28 mouse cellular contexts compared by ENCODE assay signal in the genomic region with DNA sequence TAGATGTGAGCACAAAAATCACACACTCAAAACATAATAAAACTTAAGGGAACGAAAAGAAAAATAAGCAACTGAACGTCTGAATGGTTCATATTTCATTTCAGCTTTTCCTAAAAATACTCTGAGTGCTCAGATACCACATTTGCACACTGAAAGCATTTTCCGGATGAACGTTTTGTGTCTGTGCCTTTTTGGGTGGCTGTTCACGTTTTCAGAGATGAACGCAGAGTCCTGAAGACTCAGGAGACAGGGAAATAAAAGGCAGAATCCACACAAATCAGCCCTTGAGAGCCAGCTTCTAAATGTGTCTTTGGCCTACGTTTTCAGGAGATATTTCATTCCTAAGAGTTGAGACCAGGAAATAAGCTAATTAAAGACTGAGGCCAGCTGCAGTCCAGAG. TPM values are rescaled to one million over a fixed set of nuclear protein-coding genes. Genes with fewer than 3 reads are reported as not detected.
A peak's percentile ranks its signal among the peaks of the same experiment; 100 is the strongest.
DNase-seq lines count a peak whose midpoint lies in the region; ATAC-seq and TF ChIP-seq lines count a peak whose summit lies in the region.
"Had no signal": no experiment of that assay in that cellular context is flagged by ENCODE, and none has a peak within 500 bp of the region (broad histone marks: within the 10 kb centered on the region; RNA-seq: fewer than 3 reads in every experiment).

No protein-coding gene starts in this region.

- H3K27me3 ChIP-seq in embryonic facial prominence, embryonic 13.5 days, result no peaks in the 10 kb centered on the region
- H3K27me3 ChIP-seq in embryonic facial prominence, embryonic 15.5 days, result no peaks in the 10 kb centered on the region
- H3K27me3 ChIP-seq: heart, embryonic 13.5 days had no signal

- H3K4me1 ChIP-seq in embryonic facial prominence, embryonic 13.5 days, result peaks cover 20% of the 10 kb centered on the region
- peaks cover 24% of the 10 kb centered on the region for H3K4me1 ChIP-seq in embryonic facial prominence, embryonic 15.5 days
- H3K4me1 ChIP-seq: heart, embryonic 13.5 days had no signal

- H3K36me3 ChIP-seq in embryonic facial prominence, embryonic 13.5 days, result peaks cover 19% of the 10 kb centered on the region
- H3K36me3 ChIP-seq in embryonic facial prominence, embryonic 15.5 days, result peaks cover 13% of the 10 kb centered on the region

- intact Hi-C loops in gastrocnemius, adult 2 months (cut with DNase I), result no loop called here

- H3K27ac ChIP-seq in gastrocnemius, adult 2 months, result peak overlapping the region; percentile 12; the same call in 1 of the 2 replicates
- peak overlapping the region; percentile 52 for H3K27ac ChIP-seq in embryonic facial prominence, embryonic 13.5 days
- H3K27ac ChIP-seq in embryonic facial prominence, embryonic 15.5 days (replicated peaks), result peak overlapping the region; percentile 82
- H3K27ac ChIP-seq: heart, embryonic 10.5 days; heart, embryonic 13.5 days; hindbrain, embryonic 14.5 days; hindbrain, postnatal 0 days had no signal

- H3K4me2 ChIP-seq in embryonic facial prominence, embryonic 13.5 days, result no peak overlapping the region
- H3K4me2 ChIP-seq in embryonic facial prominence, embryonic 15.5 days (replicated peaks), result no peak overlapping the region
- H3K4me2 ChIP-seq: heart, embryonic 13.5 days; hindbrain, embryonic 14.5 days had no signal

- no peaks in the 10 kb centered on the region for H3K9me3 ChIP-seq in embryonic facial prominence, embryonic 13.5 days
- H3K9me3 ChIP-seq in embryonic facial prominence, embryonic 15.5 days (replicated peaks), result no peaks in the 10 kb centered on the region
- H3K9me3 ChIP-seq: heart, embryonic 10.5 days; heart, embryonic 13.5 days had no signal

- no peak for DNase-seq in gastrocnemius, adult 2 months
- DNase-seq in gastrocnemius, postnatal 10 days, result no peak
- DNase-seq in telencephalon, adult 2 months (ENCODE audit: low read depth, low spot score), result peak; percentile 49
- no peak for DNase-seq in adrenal gland, postnatal 25 days
- DNase-seq in thymus, postnatal 25 days, result no peak
- DNase-seq: adrenal gland, adult 2 months; adrenal gland, postnatal 14 days; cerebellum, adult 18-20 months; cerebellum, adult 9-11 months; cerebellum, postnatal 25 days; forebrain, postnatal 0 days; gastrocnemius, postnatal 25 days; heart, adult 18-20 months; heart, postnatal 14 days; heart, postnatal 4 days; kidney, adult 18-20 months had no signal

- no peak for TF ChIP-seq CTCF in gastrocnemius, adult 2 months (IDR thresholded peaks at IDR 0.05)

- WGBS in embryonic facial prominence, embryonic 13.5 days, result 39% methylated on average over 7 of the region's 7 CpGs
- WGBS in embryonic facial prominence, embryonic 15.5 days, result 44% methylated on average over 7 of the region's 7 CpGs

- no peak for ATAC-seq in embryonic facial prominence, embryonic 13.5 days (ENCODE audit: insufficient number of reproducible peaks, insufficient read depth, low FRiP score, low TSS enrichment, low read depth)
- ATAC-seq in embryonic facial prominence, embryonic 15.5 days (ENCODE audit: insufficient number of reproducible peaks, low FRiP score, low TSS enrichment, low read depth), result no peak
- ATAC-seq: CD4-positive, CD25-positive, alpha-beta regulatory T cell, adult 4 months; forebrain, embryonic 14.5 days; forebrain, postnatal 0 days; hindbrain, postnatal 0 days; inflammation-experienced regulatory T-cells, adult 6 months; intestine, embryonic 16.5 days had no signal

- no peak overlapping the region for H3K4me3 ChIP-seq in gastrocnemius, adult 2 months
- no peak overlapping the region for H3K4me3 ChIP-seq in embryonic facial prominence, embryonic 13.5 days
- H3K4me3 ChIP-seq in embryonic facial prominence, embryonic 15.5 days (replicated peaks), result no peak overlapping the region
- H3K4me3 ChIP-seq: heart, embryonic 10.5 days; heart, embryonic 13.5 days had no signal

- no peak overlapping the region for H3K9ac ChIP-seq in embryonic facial prominence, embryonic 13.5 days
- no peak overlapping the region for H3K9ac ChIP-seq in embryonic facial prominence, embryonic 15.5 days
- H3K9ac ChIP-seq: forebrain, postnatal 0 days; heart, embryonic 13.5 days; hindbrain, embryonic 14.5 days had no signal

RNA-seq across cellular contexts. Expression of a gene that starts 49.8 kb away (rescaled TPM):
- 100 to 1,000 TPM; 319 to 413 TPM for total RNA-seq in gastrocnemius, adult 2 months (2021)
- 100 to 1,000 TPM; 327 to 359 TPM for total RNA-seq in gastrocnemius, postnatal 10 days (2021)
- 0.89 and 1.9 TPM in 2 replicates for polyA plus RNA-seq in embryonic facial prominence, embryonic 13.5 days (2015; fragmentation: Nextera tagmentation; extraction: Ambion mirVana)
- 2.6 and 4.4 TPM in 2 replicates for polyA plus RNA-seq in embryonic facial prominence, embryonic 15.5 days (2015; fragmentation: Nextera tagmentation; extraction: Ambion mirVana)
- total RNA-seq in adrenal gland, postnatal 25 days (2021), result 0.18 TPM in 1 of 2 replicates, not detected in the other
- total RNA-seq: MEL had no signal
- polyA plus RNA-seq: C2C12; CD4-positive, CD25-positive, alpha-beta regulatory T cell, adult 4 months; inflammation-experienced regulatory T-cells, adult 6 months had no signal

Comparison
In these comparisons a context has a peak if more than half of its experiments do, and no peak if none do; other contexts are left out.
1. H3K27ac ChIP-seq: peak in every context shown above with its lines; median percentile 82 in embryonic facial prominence, embryonic 15.5 days; 52 in embryonic facial prominence, embryonic 13.5 days; 12 in gastrocnemius, adult 2 months.
2. RNA of a gene that starts 49.8 kb away (total RNA-seq): 319 to 413 TPM in gastrocnemius, adult 2 months and 327 to 359 TPM in gastrocnemius, postnatal 10 days; 0.18 TPM in adrenal gland, postnatal 25 days; every median in the first group is over 100 times any median in the second.